Comparison of ENCODE assay signal across 21 mouse cellular contexts in the genomic region with DNA sequence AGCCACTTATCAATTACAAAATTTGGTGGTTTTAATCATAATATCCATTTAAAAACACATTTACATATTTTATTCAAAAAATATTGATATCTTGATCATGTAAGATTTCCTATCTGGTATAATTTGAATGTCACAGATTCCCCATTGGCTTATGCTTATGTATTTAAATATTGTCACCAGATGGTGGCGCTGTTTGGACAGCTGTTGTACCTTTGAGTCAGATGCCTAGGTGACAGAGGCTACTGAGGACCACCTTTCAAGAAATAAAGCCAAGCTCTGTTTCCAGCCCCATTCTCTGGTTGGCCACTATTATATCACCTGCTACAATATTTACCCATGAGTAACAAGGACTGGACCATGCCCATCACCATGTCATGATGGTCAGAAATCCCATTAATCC. TPM values are rescaled to one million over a fixed set of nuclear protein-coding genes. Genes with fewer than 3 reads are reported as not detected.
A peak's percentile ranks its signal among the peaks of the same experiment; 100 is the strongest.
DNase-seq lines count a peak whose midpoint lies in the region; ATAC-seq lines count a peak whose summit lies in the region.
"Had no signal": no experiment of that assay in that cellular context is flagged by ENCODE, and none has a peak within 500 bp of the region (broad histone marks: within the 10 kb centered on the region; RNA-seq: fewer than 3 reads in every experiment).

No protein-coding gene starts in this region.

- no peak overlapping the region for H3K9ac ChIP-seq in embryonic facial prominence, embryonic 11.5 days (replicated peaks; ENCODE audit: low read length)
- no peak overlapping the region for H3K9ac ChIP-seq in midbrain, embryonic 11.5 days (ENCODE audit: low read length)
- no peak overlapping the region for H3K9ac ChIP-seq in midbrain, embryonic 14.5 days (replicated peaks; ENCODE audit: low read length)
- H3K9ac ChIP-seq: kidney, embryonic 15.5 days; stomach, embryonic 15.5 days had no signal

- no peak overlapping the region for H3K4me3 ChIP-seq in embryonic facial prominence, embryonic 11.5 days (ENCODE audit: low read depth, low read length)
- no peak overlapping the region for H3K4me3 ChIP-seq in embryonic facial prominence, embryonic 10.5 days
- no peak overlapping the region for H3K4me3 ChIP-seq in midbrain, embryonic 11.5 days (ENCODE audit: low read depth, low read length)
- no peak overlapping the region for H3K4me3 ChIP-seq in midbrain, embryonic 14.5 days (replicated peaks; ENCODE audit: low read depth, low read length)
- H3K4me3 ChIP-seq: erythroblast, embryonic 14.5 days; kidney, embryonic 15.5 days; stomach, embryonic 15.5 days had no signal

- ATAC-seq in embryonic facial prominence, embryonic 11.5 days (replicated peaks; ENCODE audit: insufficient number of reproducible peaks, low FRiP score, low TSS enrichment, low read depth), result no peak
- 0 out of 2 replicates have a peak, but pooled peaks have one; percentile 42 for ATAC-seq in midbrain, embryonic 11.5 days (ENCODE audit: low FRiP score)
- no peak for ATAC-seq in midbrain, embryonic 14.5 days (ENCODE audit: low FRiP score, low TSS enrichment)
- ATAC-seq: hindbrain, embryonic 16.5 days had no signal

- H3K4me2 ChIP-seq in embryonic facial prominence, embryonic 11.5 days (ENCODE audit: low read depth, low read length), result no peak overlapping the region
- H3K4me2 ChIP-seq in midbrain, embryonic 11.5 days, result no peak overlapping the region
- H3K4me2 ChIP-seq in midbrain, embryonic 14.5 days (ENCODE audit: low read length), result no peak overlapping the region
- H3K4me2 ChIP-seq: kidney, embryonic 15.5 days; liver, embryonic 11.5 days; stomach, embryonic 15.5 days had no signal

- no peaks in the 10 kb centered on the region for H3K36me3 ChIP-seq in embryonic facial prominence, embryonic 11.5 days (replicated peaks; ENCODE audit: control insufficient read depth, insufficient read depth, low read depth, low read length)
- H3K36me3 ChIP-seq in embryonic facial prominence, embryonic 10.5 days (replicated peaks), result no peaks in the 10 kb centered on the region
- H3K36me3 ChIP-seq in midbrain, embryonic 11.5 days (ENCODE audit: control insufficient read depth, insufficient read depth, low read length), result no peaks in the 10 kb centered on the region
- no peaks in the 10 kb centered on the region for H3K36me3 ChIP-seq in midbrain, embryonic 14.5 days (ENCODE audit: control insufficient read depth, insufficient read depth, low read length)
- no peaks in the 10 kb centered on the region for H3K36me3 ChIP-seq in splenic B cell, adult 2 months (ENCODE audit: control insufficient read depth, insufficient read depth, low read length, poor library complexity, severe bottlenecking)
- H3K36me3 ChIP-seq: kidney, embryonic 15.5 days; stomach, embryonic 15.5 days had no signal

- H3K9me3 ChIP-seq in embryonic facial prominence, embryonic 11.5 days (replicated peaks; ENCODE audit: control insufficient read depth, low read length), result no peaks in the 10 kb centered on the region
- no peaks in the 10 kb centered on the region for H3K9me3 ChIP-seq in embryonic facial prominence, embryonic 10.5 days
- no peaks in the 10 kb centered on the region for H3K9me3 ChIP-seq in midbrain, embryonic 11.5 days (ENCODE audit: control insufficient read depth, low read length)
- H3K9me3 ChIP-seq in midbrain, embryonic 14.5 days (ENCODE audit: control insufficient read depth, low read length), result no peaks in the 10 kb centered on the region
- H3K9me3 ChIP-seq: kidney, embryonic 15.5 days; stomach, embryonic 15.5 days had no signal

- DNase-seq in embryonic facial prominence, embryonic 11.5 days (ENCODE audit: low spot score), result peak; percentile 22
- DNase-seq in embryonic facial prominence, embryonic 10.5 days (ENCODE audit: low spot score), result no peak
- no peak for DNase-seq in midbrain, embryonic 11.5 days (ENCODE audit: low spot score, missing footprints)
- DNase-seq in midbrain, embryonic 14.5 days, result no peak
- peak; percentile 11 for DNase-seq in WW6 (ENCODE audit: low read depth, low spot score)
- DNase-seq in splenic B cell, adult 2 months (ENCODE audit: low read depth, low spot score), result peak; percentile 0
- no peak for DNase-seq in spleen, postnatal 36 days (ENCODE audit: low spot score in 2 of 2)
- DNase-seq in adrenal gland, postnatal 14 days, result no peak
- DNase-seq: B cell, adult 2 months; cerebellum, postnatal 36 days; thymus, postnatal 36 days had no signal

- H3K4me1 ChIP-seq in embryonic facial prominence, embryonic 11.5 days (ENCODE audit: control insufficient read depth, insufficient read depth, low read length), result no peaks in the 10 kb centered on the region
- H3K4me1 ChIP-seq in embryonic facial prominence, embryonic 10.5 days, result no peaks in the 10 kb centered on the region
- H3K4me1 ChIP-seq in midbrain, embryonic 11.5 days (ENCODE audit: control insufficient read depth, insufficient read depth, low read length), result no peaks in the 10 kb centered on the region
- H3K4me1 ChIP-seq in midbrain, embryonic 14.5 days (ENCODE audit: control insufficient read depth, insufficient read depth, low read length), result no peaks in the 10 kb centered on the region
- H3K4me1 ChIP-seq: kidney, embryonic 15.5 days; stomach, embryonic 15.5 days had no signal

- no peaks in the 10 kb centered on the region for H3K27me3 ChIP-seq in embryonic facial prominence, embryonic 11.5 days (ENCODE audit: control insufficient read depth, insufficient read depth, low read length)
- H3K27me3 ChIP-seq in embryonic facial prominence, embryonic 10.5 days (replicated peaks; ENCODE audit: low read depth, poor library complexity, severe bottlenecking), result no peaks in the 10 kb centered on the region
- no peaks in the 10 kb centered on the region for H3K27me3 ChIP-seq in midbrain, embryonic 11.5 days (ENCODE audit: control insufficient read depth, insufficient read depth, low read length)
- H3K27me3 ChIP-seq in midbrain, embryonic 14.5 days (ENCODE audit: control insufficient read depth, insufficient read depth, low read length), result no peaks in the 10 kb centered on the region
- H3K27me3 ChIP-seq in splenic B cell, adult 2 months (ENCODE audit: control insufficient read depth, insufficient read depth, low read length, poor library complexity, severe bottlenecking), result no peaks in the 10 kb centered on the region
- H3K27me3 ChIP-seq: kidney, embryonic 15.5 days; stomach, embryonic 15.5 days had no signal

- no peak overlapping the region for H3K27ac ChIP-seq in embryonic facial prominence, embryonic 11.5 days (replicated peaks; ENCODE audit: low read depth, low read length)
- H3K27ac ChIP-seq in embryonic facial prominence, embryonic 10.5 days (replicated peaks), result no peak overlapping the region
- H3K27ac ChIP-seq in midbrain, embryonic 11.5 days (ENCODE audit: low read depth, low read length), result no peak overlapping the region
- no peak overlapping the region for H3K27ac ChIP-seq in midbrain, embryonic 14.5 days (replicated peaks; ENCODE audit: low read depth, low read length)
- H3K27ac ChIP-seq: kidney, embryonic 15.5 days; stomach, embryonic 15.5 days had no signal

- 23% methylated on average over 1 of the region's 1 CpGs for WGBS in embryonic facial prominence, embryonic 11.5 days
- WGBS in embryonic facial prominence, embryonic 10.5 days, result 17% methylated on average over 1 of the region's 1 CpGs
- WGBS in midbrain, embryonic 11.5 days, result 16% methylated on average over 1 of the region's 1 CpGs
- WGBS in midbrain, embryonic 14.5 days, result 16% methylated on average over 1 of the region's 1 CpGs

RNA-seq across cellular contexts. Expression of a gene that starts 46.0 kb away (rescaled TPM):
- not detected in 2 replicates for polyA plus RNA-seq in embryonic facial prominence, embryonic 11.5 days (2014; fragmentation: Nextera tagmentation; extraction: Ambion mirVana)
- polyA plus RNA-seq in embryonic facial prominence, embryonic 10.5 days (2016; fragmentation: Nextera tagmentation; extraction: Ambion mirVana), result not detected in 2 replicates
- polyA plus RNA-seq in midbrain, embryonic 11.5 days (2014; fragmentation: Nextera tagmentation; extraction: Ambion mirVana), result not detected in 2 replicates
- polyA plus RNA-seq in midbrain, embryonic 14.5 days (2014; fragmentation: Nextera tagmentation; extraction: Ambion mirVana), result not detected in 2 replicates
- total RNA-seq in adrenal gland, postnatal 14 days (2021), result not detected in 2 replicates
- total RNA-seq: adrenal gland, postnatal 36 days; granulocyte monocyte progenitor cell, adult 5-6 weeks; megakaryocyte-erythroid progenitor cell, adult 5-6 weeks had no signal
- polyA plus RNA-seq: erythroblast, embryonic 14.5 days; heart, postnatal 0 days; kidney, embryonic 15.5 days; liver, embryonic 11.5 days; lung, embryonic 16.5 days; stomach, embryonic 15.5 days had no signal

Comparison
In these comparisons a context has a peak if more than half of its experiments do, and no peak if none do; other contexts are left out.
1. DNase-seq: peak in embryonic facial prominence, embryonic 11.5 days (single experiment), WW6 (single experiment) and splenic B cell, adult 2 months (single experiment); none in embryonic facial prominence, embryonic 10.5 days (single experiment), midbrain, embryonic 11.5 days (single experiment), midbrain, embryonic 14.5 days (single experiment), spleen, postnatal 36 days (0 of 2) and adrenal gland, postnatal 14 days (single experiment).